Mouse (Mus musculus): Measurements from ENCODE around the gene Lipc.
A peak's percentile ranks its signal among the peaks of the same experiment; 100 is the strongest.

Lipc gene

DNA sequence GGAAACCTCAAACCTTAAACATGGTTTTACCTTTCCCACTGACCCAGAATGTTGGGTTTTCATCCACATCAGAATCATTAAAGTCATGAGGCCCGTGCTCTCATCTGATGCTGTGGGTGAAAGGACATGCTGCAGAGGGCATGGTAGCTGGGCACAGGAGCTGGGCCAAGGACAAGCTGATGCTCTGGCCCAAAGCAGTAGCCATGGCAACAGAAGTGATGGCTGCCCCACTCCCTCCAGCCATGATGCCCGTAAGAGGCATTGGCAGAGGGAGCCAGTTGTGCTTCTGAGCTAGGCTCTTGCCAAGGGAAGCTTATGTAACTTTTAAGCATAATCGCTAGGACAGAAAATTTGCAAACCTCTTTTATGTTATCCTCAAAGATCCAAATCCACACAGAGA lies 2.2 kb upstream of the Lipc start:
- DNase-seq: no peak

GRCm38 (mm10) chr9:70949336-70949735 lies 2.7 kb downstream of the Lipc start:
- DNase-seq: no peak

GRCm38 (mm10) chr9:70947312-70947711 lies 4.7 kb downstream of the Lipc start:
- no peak for DNase-seq

DNA sequence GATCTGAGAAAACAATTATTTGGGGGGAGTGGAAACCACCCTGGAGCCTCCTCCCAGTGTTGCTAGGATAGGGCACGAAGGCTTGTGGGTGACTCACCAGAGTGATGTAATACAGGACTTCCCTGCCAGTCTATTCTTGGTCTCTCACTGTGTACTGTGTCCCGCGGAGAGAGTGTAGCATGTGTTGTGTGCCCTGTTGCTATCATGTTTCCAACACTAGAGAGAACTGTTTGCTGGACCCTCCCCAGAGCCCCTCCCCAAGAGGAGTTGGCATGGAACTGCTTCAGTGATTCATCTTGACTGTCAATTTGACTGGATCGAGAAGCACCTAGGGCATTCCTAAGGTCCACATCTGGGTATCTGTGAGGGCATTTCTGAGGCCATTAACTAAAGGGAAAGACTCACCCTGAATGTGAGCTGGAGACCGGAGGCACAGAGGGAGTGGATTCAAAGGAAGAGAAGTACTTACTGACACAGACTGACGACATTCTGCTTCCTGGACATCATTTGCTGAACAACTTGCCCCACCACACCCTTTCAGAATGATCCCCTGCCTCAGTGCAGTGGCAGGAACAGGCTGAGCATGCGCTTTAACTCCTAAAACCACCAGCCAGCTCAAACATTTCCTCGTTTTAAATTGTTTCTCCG lies 9.2 kb downstream of the Lipc start:
- no peak for DNase-seq

DNA sequence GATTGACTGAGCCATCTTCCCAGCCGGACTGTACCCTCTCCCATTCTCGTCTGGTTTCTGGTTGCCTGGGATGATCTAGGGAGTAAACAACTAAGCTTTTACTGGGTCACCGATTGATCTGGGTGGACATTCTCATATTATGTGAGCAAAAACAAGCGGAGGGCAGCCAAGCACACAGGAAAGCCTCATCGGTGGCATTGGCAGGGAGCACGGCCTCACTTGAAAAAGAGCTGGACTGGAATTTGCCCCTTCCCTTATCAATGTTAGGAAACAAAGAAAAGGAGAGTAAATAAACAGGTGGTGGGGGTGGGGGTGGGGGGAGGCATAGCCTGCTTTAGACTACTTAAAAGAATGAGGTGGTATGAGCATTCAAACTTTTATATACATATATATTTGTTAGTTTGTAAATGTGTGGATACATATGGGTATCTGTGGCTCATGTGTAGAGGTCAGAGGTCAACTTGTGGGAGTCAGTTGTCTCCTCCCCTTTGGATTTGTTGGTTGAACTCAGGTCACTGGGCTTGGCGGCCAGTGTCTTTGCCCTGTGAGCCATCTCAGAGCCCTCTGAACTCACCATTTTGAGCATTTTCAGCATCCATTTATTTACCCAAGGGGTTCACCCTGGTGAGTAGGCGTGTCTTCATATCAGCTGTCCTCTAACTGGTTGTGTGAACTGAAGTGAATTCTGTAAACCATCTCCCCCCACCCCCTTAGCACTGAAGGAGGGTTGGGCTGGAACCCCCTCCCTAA lies 12.1 kb downstream of the Lipc start:
- DNase-seq: no peak

- no peak for DNase-seq
Observed at GRCm38 (mm10) chr9:70938850-70939249, 13.2 kb downstream of the Lipc start.

DNA sequence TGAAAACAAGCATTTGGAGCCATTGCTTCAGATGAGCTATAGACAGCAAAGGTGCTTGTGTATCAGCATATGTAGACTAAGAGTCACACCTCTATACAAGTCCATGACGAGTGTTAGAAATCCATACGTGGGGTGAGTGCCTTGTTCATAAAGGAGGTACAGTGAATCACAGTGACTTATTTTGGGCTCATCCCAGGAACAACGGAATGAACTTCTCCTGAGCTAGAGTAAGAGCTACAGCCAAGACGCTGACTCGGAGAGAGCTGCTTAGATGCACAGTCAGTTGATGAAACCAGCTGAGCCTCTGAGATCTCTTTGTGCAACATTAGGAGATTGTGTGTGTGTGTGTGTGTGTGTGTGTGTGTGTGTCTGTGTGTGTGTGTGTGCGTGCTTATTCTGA lies 13.9 kb downstream of the Lipc start:
- DNase-seq: no peak

- DNase-seq: no peak
Observed at GRCm38 (mm10) chr9:70934587-70935295, 17.3 kb downstream of the Lipc start.

- no peak for DNase-seq
Observed at GRCm38 (mm10) chr9:70930641-70931020, 21.4 kb downstream of the Lipc start.

DNA sequence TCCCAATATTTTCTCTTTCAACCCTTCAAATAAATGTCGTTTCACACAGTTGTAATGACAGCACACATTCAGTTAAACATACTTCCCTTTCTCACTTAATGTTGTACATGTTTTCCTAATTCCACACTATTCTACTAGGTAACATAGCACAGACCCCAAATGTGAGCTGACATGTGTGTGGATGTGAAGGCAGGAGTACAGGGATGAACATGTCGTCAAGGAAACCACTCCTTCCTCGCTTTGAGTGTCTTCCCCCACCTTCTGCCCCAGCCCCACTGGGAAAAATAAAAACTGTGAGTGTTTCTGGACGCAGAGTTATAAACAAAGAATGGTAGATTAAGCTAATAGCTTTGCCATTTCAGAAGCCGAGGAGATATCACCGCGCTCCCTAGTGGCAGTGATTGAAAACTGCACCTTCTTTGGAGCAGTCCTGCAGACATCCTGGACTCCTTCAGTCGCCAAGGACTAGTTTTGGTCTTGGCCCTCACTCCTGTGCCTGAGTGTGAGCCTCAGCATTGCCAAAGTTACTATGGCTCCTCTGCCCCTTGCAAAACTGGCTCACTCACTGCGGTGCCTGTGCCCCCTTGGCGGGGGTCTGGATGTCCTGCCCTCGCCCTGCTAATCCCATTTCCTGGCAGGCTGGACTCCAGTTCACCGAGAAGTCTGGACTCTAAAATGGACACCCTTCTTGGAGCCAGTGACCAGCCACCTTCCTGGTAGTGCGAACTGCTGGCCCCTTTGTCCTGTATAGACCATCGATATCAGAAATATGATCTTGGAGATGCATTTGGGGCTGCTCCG lies 22.0 kb downstream of the Lipc start:
- peak; percentile 19 for DNase-seq

DNA sequence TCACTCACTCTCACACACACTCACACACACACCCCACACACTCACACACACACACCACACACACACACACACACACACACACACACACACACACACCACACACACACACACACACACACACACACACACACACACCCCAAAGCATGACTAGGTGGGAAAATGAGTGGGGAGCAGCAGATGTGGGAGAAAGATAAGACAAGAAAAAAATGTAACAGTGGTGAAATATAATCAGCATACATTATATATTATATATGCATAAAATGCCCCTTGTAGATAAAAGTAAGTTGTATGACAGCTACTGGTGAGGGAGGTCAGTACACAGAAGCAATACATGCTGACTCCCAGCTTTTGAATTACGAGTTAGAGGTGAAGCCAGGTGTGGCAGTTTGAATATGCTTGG lies 23.6 kb downstream of the Lipc start:
- DNase-seq: no peak

- no peak for DNase-seq
Observed at GRCm38 (mm10) chr9:70927701-70928100, 24.3 kb downstream of the Lipc start.

- no peak for DNase-seq
Observed at GRCm38 (mm10) chr9:70926820-70927588, 25.0 kb downstream of the Lipc start.

GRCm38 (mm10) chr9:70925225-70925624 lies 26.8 kb downstream of the Lipc start:
- DNase-seq: no peak

DNA sequence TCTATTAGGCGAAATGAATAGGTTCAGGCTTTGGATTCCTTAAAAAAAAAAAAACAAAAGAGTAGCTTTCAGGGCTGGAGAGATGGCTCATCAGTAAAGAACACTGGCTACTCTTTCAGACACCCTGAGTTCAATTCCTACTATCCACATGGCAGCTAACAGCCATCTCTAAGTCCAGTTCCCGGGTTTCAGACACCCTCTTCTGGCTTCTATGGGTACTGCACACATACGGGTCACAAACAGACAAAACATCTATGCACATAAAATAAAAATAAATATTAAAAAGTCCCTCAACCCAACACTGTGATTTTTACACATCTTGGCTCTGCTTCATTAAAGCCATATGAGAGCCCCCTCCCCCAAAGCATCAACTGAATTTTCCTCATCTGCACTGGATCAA lies 27.3 kb downstream of the Lipc start:
- DNase-seq: no peak

DNA sequence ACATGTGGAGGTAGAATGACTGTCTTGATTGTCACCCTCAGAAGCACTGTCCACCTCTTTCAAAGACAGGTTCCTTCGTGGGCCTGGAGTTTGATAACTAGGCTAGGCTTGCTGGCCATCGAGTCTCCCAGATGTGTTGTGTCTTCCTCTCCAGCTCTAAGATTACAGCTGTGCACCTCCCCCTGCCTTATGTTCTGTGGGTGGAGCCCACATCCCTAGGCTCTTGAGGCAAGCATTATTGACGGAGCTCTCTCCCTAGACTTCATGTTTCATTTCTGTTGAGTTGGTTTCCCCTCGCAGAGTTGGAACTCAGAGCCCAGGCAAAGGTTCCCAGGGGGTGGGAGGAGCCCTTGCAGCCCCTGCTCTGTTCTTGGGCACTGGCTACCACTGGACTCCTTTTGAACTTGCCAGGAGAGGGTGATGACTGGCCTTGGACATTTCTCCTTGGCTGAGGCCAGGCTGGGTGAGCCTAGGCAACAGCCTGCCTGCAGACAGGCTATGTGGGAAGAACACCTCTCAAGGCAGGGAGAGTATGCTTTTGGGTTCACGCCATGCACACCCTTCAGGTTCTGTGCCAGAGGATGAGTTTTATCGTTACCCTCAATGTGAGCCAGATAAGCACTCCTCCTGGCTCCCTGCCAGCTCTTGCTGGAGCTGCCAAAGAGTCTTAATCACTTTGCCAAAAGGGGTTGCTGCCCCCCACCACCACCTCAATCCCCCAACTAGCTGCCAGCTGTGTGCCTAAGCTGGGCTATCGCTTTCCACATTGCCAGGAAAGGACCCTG lies 30.1 kb downstream of the Lipc start:
- no peak for DNase-seq

- peak; percentile 18 for DNase-seq
Observed at GRCm38 (mm10) chr9:70921132-70921531, 30.9 kb downstream of the Lipc start.

DNA sequence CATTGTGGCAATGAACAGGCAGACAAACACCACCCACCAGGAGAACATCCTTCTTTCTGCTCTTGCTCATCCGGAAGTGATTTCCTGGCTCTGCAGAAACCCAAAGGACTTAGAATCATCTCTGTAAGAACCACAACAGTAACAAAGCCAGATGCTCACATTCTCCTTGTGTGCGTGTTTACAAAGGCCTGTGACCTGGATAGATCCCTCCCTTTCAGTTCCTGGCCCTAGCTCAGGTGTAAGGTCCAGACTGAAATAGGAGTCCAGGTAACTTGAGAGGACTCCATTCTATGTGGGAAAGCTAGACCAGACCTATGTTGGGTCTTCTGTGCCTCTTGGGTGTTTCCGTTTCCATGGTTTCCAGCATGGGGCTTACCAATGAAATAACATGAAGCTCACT lies 32.8 kb downstream of the Lipc start:
- no peak for DNase-seq

- DNase-seq: no peak
Observed at GRCm38 (mm10) chr9:70916516-70916915, 35.5 kb downstream of the Lipc start.

GRCm38 (mm10) chr9:70915356-70915685 lies 36.7 kb downstream of the Lipc start:
- DNase-seq: no peak

GRCm38 (mm10) chr9:70914659-70915355 lies 37.2 kb downstream of the Lipc start:
- DNase-seq: no peak

Measured in kidney, adult 11 months (tissue).